Mouse (Mus musculus) skeletal muscle tissue, adult 2 months (tissue): ENCODE data around the gene Poc1a.

Experiments
- DNase-seq: peaks from one replicate; pipeline ENCODE4 v3.0.0-alpha.2; 2012; ENCODE audit warnings: low read depth, low spot score

Gene Poc1a

DNA sequence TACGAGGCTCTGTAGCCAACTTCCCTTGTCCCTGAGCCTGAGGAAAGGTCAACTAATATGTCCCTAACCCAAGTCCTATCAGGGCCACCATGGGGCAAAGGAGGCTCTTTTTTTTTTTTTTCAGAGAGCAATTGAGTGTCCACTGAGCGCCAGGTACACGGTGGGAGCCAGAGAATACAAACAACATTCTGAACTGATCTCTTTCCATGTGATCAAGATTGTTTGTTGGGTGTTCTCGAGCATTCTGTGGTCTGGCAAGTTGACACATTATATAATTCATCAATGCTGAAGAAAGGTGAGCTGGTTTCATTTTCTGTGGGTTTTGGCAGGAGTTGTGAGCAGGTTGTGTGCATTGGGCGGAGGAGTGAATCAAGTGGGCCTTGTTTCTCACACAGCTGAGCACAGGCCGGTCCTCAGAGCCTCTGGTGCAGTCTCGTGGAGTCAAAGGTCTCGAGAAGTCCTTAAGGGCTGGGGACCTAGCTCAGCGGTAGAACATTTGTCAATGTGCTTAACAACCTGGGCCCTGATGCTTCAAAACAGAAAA, 17.4 kb upstream of the Poc1a start:
- no peak for DNase-seq

DNA sequence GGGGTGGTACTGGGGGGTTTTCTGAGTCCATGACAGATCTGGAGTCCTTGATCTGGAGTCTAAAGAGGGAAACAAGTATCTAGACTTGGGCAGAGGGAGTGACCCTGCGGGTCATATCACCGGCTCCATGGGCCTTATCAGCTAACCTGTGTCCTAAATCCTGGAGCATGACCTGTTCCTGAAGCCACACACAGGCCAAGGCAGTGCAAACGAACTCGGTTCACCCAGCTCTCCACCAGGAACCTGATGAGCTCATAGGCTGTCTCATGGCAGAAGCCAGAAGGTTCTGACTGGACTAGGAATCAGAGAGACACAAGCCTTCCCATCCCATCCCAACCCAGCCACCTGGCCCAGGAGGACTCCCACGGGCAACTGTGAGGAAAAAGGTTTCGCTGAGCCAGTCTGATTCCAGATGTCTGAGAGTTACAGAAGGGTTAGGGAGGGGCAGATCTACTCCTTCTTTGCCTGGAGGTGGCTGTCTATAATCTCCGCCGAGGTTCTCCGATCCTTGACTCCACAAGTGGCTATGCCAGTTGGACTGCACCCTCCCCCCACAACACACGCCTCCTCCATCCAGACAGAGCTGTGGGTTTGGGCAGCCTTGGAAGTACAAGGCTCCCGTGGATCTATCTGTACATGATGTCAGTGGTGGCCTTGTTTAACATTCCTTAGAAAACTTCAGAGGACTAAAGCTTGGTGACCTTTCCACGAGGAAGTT, 15.3 kb upstream of the Poc1a start:
- DNase-seq: no peak

DNA sequence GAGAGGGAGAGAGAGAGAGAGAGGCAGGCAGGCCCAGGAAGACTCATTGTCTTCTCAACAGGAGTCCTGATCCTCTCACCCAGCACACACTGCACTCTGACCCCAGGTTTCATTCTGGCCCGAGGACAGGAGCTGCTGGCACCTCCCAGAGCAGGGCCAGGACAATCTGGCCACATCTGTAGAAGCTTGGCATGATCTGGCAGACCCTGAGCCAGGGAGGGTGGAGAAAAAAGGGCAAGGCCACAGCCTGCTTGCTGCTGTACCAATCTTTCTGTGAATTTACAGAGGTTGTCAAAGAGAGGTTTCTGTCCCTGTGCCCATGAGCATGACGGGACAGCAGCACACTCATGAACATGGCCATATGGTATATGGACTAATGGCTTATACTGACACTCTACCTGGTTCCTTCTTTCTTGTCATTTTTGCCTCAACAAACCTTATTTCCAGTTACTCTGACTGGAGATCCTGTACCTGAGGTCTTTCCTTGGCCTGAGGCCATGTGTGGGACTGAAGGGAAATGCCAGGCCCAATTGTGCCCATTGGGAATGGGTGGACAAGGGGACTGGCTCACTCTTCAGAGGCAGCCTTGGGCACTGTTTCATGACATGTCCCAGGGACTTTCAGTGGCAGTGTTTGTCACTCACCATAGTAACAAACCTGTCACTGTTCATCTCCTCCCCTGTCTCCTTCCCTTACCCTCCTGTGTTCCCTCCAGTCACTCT, 13.8 kb upstream of the Poc1a start:
- no peak for DNase-seq

DNA sequence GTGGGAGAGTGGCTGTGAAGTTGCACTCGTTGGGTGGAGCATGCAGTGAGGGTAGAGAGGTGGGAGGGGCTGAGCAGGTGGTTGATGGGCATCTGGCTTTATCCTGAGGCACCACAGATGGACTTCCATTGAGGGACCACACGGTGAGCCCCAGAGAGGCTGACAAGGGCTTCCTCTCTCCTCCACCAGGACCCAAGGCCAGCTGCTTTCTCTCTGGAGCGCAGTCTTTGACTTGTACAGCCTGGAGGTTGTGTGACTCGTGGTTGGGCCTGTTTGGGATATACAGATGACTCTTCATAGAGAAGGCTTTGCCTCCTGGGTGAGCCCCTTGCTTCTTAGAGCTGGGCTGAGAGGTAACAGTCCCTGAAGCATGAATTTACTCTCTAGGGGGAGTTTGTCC, 12.4 kb upstream of the Poc1a start:
- no peak for DNase-seq

- DNase-seq: no peak
These were observed 11.6 kb upstream of the Poc1a start for GRCm38 (mm10) chr9:106269076-106269788.

DNA sequence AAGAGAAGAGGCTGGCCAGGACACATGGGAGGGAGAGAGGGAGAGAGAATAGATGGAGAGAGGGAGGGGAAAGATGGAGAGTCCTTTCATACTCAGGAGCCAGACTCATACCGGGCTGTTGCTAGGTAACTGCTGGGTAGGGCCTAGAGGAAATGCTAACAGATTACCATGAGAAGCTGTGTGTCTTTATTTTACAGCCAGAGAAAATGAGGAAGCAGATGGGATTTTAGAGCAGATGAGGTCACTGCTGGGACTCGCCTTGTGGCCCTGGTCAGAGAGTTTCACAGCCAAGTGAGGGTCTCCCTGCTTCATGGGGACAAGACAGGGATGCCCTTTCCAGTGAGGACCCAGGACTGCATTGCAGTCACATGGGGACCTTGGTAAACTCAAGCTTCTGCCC, 11.0 kb upstream of the Poc1a start:
- no peak for DNase-seq

DNA sequence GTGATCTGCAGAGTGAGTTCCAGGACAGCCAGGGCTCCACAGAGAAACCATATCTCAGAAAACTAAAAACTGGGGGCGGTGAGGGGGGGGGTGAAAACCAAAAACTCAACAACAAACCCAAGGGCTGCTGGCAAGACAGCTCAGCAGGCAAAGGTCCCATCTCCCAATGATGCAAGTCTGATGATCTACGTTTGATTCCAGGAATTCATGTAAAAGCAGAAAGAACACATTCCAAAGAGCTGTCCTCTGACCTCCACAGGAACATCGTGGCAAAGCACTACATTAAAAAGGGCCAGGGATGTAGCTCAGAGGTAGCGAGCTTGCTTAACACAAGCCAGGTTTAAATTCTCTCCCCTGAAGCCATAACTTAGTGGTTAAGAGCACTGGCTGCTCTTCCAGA, 10.2 kb upstream of the Poc1a start:
- no peak for DNase-seq

GRCm38 (mm10) chr9:106272288-106272687, 8.6 kb upstream of the Poc1a start:
- DNase-seq: no peak

DNA sequence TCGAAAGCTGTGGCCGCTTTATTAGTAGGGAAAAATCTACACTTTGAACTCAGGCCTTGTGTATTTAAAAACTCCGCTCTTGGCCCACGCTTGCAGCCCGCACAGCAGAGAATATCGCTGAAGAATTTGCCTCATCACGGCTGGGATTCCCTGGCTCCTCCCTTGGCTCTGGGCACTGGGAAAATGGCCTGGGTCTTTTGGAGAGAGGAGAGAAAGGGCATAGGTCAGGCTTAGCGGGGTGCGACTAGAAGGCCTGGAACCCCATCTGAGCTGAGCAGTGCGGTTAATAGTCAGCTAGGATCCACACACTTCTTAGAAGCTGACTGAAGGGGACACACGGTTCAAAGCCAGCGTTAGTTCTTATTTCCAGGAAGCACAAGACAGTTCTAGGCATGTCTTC, 7.6 kb upstream of the Poc1a start:
- DNase-seq: no peak

GRCm38 (mm10) chr9:106273791-106274190, 7.1 kb upstream of the Poc1a start:
- DNase-seq: no peak

GRCm38 (mm10) chr9:106274652-106275180, 6.1 kb upstream of the Poc1a start:
- no peak for DNase-seq

- DNase-seq: no peak
These were observed 5.1 kb upstream of the Poc1a start for GRCm38 (mm10) chr9:106275806-106276205.

- DNase-seq: peak; percentile 74
These were observed 475 bp upstream of the Poc1a start for GRCm38 (mm10) chr9:106280386-106280785.

DNA sequence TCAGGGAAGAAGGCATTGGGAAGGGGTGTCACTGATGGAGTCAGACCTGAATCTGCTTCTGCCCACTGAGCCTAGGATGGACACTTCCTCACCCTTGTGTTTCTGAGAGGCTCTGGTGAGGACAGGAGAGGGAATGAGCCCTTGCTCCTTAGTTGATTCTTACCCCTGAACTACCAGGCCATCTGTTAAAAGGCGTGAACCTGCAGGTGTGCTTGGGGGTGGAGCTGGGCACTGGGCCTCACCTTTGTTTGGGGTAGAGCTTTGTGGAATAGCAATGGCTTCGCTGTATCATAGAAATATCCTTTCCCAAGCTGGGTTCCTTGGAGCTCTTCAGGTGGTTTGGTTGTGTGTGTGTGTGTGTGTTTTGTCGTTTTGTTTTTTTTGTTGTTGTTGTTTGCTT, 1.2 kb downstream of the Poc1a start:
- no peak for DNase-seq

- DNase-seq: no peak
These were observed 6.3 kb downstream of the Poc1a start for GRCm38 (mm10) chr9:106287165-106287564.

DNA sequence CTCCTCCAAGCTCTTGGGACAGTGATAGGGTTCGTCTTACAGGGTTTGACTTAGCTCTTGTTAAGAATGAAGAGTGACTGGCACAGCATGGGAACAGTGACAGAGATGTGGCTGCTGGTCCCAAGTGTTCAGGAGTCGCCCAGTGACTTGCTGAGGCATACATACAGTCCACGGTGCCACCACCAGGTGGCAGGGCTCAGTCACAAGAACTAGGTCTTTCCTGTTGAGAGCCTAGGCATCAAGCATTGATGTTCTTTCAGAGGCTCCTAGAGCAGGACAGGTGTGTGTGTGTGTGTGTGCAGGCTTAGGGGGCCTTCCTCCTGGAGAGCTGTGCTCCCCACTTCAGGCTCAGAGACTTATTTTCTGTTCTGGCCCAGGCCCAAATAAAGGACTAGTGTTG, 8.0 kb downstream of the Poc1a start:
- peak; percentile 69 for DNase-seq

DNA sequence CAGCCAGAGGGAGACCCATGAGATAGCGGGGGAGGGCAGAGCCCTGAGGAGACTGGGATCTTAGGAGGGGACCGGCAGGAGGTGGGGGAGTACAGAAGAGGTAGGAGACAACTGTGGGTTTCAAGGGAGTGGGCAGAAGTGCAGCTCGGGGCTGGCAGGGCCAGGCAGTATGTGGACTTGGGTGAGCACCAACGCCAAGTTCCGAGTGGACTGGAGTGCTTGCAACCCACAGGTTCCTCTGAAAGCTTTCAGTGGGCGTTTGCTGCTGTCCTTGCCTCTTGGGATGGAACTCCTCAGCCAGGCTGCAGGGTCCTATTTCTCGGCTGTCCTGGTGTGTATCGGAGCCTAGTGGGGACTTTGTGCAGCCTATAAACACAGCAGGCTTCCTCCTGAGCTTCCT, 9.0 kb downstream of the Poc1a start:
- no peak for DNase-seq

- DNase-seq: no peak
These were observed 9.8 kb downstream of the Poc1a start for GRCm38 (mm10) chr9:106290636-106291122.

GRCm38 (mm10) chr9:106293569-106294156, 12.8 kb downstream of the Poc1a start:
- no peak for DNase-seq

DNA sequence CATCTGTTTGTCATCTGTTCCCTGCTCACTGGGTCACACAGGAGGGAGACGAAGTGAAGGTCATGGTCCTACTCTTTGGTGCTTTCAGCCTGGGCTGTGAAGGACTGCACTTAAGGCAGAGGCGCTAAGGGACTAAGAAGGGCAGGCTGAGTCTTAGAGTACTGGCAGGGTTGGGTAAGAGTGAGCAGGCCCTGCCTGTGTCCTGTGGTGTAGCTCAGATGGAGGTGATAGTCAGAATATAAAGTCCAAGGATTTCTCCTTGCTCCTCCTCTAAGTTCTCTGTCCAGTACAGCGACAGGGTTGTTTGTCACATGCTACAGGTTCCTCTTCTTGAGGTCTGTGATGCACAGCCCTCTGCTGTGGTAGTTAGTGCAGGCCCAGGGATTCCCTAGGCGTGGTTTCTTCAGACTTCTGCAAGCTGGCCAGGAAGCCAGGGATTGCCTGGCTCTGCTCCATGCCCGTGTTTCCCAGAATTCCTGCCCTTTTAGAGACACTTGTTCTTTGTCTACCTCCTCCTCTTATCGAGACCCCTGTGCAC, 15.8 kb downstream of the Poc1a start:
- DNase-seq: no peak

DNA sequence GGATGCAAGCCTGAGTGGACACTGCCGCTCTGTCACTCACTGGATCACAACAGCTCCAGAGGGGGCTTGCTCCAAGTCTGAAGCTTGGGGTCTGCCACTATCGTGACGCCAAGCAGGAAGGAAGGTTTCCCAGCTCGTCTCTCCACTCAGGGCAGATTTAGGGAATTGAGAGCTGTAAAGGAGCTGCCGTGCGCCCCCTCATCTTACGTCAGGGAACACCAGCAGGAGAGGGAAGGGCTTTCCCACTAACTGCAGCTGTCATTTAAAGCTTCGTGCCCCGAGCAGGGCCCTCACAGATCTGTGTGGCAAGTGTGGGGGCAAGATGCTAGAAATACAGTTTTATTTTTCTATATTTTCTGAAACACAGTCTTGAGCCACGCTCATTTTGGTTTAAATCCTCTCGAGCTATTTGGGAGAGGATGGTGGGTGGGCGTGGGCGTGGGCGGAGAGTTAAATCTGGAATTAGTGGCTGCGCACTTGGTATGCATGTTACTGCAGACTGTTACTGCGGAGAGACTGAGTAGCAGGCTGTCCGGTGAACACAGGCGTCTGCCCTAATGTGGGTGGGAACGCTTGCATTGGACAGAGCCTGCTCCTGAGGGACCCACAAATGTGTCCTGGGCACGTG, 19.4 kb downstream of the Poc1a start:
- DNase-seq: no peak
